ENCODE assay signal across 9 mouse cellular contexts in genomic region chr10:79612192-79613135, GRCm38 (mm10). TPM values are rescaled to one million over a fixed set of nuclear protein-coding genes. Genes with fewer than 3 reads are reported as not detected.
A peak's percentile ranks its signal among the peaks of the same experiment; 100 is the strongest.
DNase-seq lines count a peak whose midpoint lies in the region; ATAC-seq lines count a peak whose summit lies in the region.
"Had no signal": no experiment of that assay in that cellular context is flagged by ENCODE, and none has a peak within 500 bp of the region (broad histone marks: within the 10 kb centered on the region; RNA-seq: fewer than 3 reads in every experiment).

No protein-coding gene starts in this region.

- peak overlapping the region; percentile 74 for H3K4me2 ChIP-seq in midbrain, embryonic 13.5 days (replicated peaks)

- H3K9me3 ChIP-seq in hindbrain, embryonic 10.5 days, result no peaks in the 10 kb centered on the region
- H3K9me3 ChIP-seq in midbrain, embryonic 13.5 days, result no peaks in the 10 kb centered on the region
- H3K9me3 ChIP-seq: liver, embryonic 13.5 days had no signal

- H3K27ac ChIP-seq in hindbrain, embryonic 10.5 days, result peak overlapping the region; percentile 17; the same call in 1 of the 2 replicates
- H3K27ac ChIP-seq in midbrain, embryonic 13.5 days, result no peak overlapping the region
- H3K27ac ChIP-seq: liver, embryonic 13.5 days had no signal

- peak overlapping the region; percentile 53; the same call in 1 of the 2 replicates for H3K9ac ChIP-seq in midbrain, embryonic 13.5 days (replicated peaks)

- no peaks in the 10 kb centered on the region for H3K36me3 ChIP-seq in hindbrain, embryonic 10.5 days
- no peaks in the 10 kb centered on the region for H3K36me3 ChIP-seq in midbrain, embryonic 13.5 days
- H3K36me3 ChIP-seq: liver, embryonic 13.5 days had no signal

- H3K4me1 ChIP-seq in hindbrain, embryonic 10.5 days (replicated peaks), result peaks cover 46% of the 10 kb centered on the region
- H3K4me1 ChIP-seq in midbrain, embryonic 13.5 days (replicated peaks), result peaks cover 31% of the 10 kb centered on the region

- peak overlapping the region; percentile 64 for H3K4me3 ChIP-seq in hindbrain, embryonic 10.5 days
- peak overlapping the region; percentile 50 for H3K4me3 ChIP-seq in midbrain, embryonic 13.5 days (replicated peaks)

- peaks cover 65% of the 10 kb centered on the region for H3K27me3 ChIP-seq in hindbrain, embryonic 10.5 days (ENCODE audit: insufficient read depth, poor library complexity, severe bottlenecking)
- peaks cover 45% of the 10 kb centered on the region for H3K27me3 ChIP-seq in midbrain, embryonic 13.5 days

- WGBS in hindbrain, embryonic 10.5 days, result 12% methylated on average over 51 of the region's 51 CpGs
- WGBS in midbrain, embryonic 13.5 days, result 10% methylated on average over 51 of the region's 51 CpGs

- peak; percentile 33 for DNase-seq in kidney, postnatal 10 days
- DNase-seq in kidney, adult 8-10 months, result no peak
- DNase-seq in embryo, embryonic 11.5 days (ENCODE audit: low read depth, low spot score), result peak; percentile 8
- peak; percentile 64 for DNase-seq in hindbrain, embryonic 10.5 days (ENCODE audit: low spot score)
- no peak for DNase-seq in adrenal gland, adult 8-10 months
- DNase-seq in left cerebral cortex, adult 8-10 months (ENCODE audit: low spot score in 2 of 2), result no peak
- DNase-seq in urinary bladder, postnatal 10 days (ENCODE audit: low spot score), result no peak
- DNase-seq: liver, embryonic 13.5 days had no signal

- ATAC-seq in midbrain, embryonic 13.5 days, result peak; percentile 52

RNA-seq across cellular contexts. Expression of gene C2cd4c, which starts 1.4 kb away (rescaled TPM):
- polyA plus RNA-seq in hindbrain, embryonic 10.5 days (2016; fragmentation: Nextera tagmentation; extraction: Ambion mirVana), result 0.02 and 0.07 TPM in 2 replicates
- 0.24 and 0.28 TPM in 2 replicates for polyA plus RNA-seq in midbrain, embryonic 13.5 days (2015; fragmentation: Nextera tagmentation; extraction: Ambion mirVana)
- total RNA-seq in adrenal gland, adult 8-10 months (2022), result under 1 TPM; 0.12 to 0.31 (median 0.17) TPM
- 10 to 100 TPM; 16.1 to 18.6 (median 17.1) TPM for total RNA-seq in left cerebral cortex, adult 8-10 months (2022)
- polyA plus RNA-seq: liver, embryonic 13.5 days had no signal

RNA-seq across cellular contexts. Expression of gene Shc2, which starts 25.3 kb away (rescaled TPM):
- 20.5 and 22.6 TPM in 2 replicates for polyA plus RNA-seq in hindbrain, embryonic 10.5 days (2016; fragmentation: Nextera tagmentation; extraction: Ambion mirVana)
- 18.4 and 20.5 TPM in 2 replicates for polyA plus RNA-seq in midbrain, embryonic 13.5 days (2015; fragmentation: Nextera tagmentation; extraction: Ambion mirVana)
- total RNA-seq in adrenal gland, adult 8-10 months (2022), result 10 to 100 TPM in 1 of 4 experiments, 1 to 10 TPM in 3; 3.6 to 11.4 (median 6.0) TPM
- total RNA-seq in left cerebral cortex, adult 8-10 months (2022), result 10 to 100 TPM; 40.2 to 48.4 (median 43.4) TPM

RNA-seq across cellular contexts. Expression of gene Theg, which starts 25.3 kb away (rescaled TPM):
- not detected in 2 replicates for polyA plus RNA-seq in hindbrain, embryonic 10.5 days (2016; fragmentation: Nextera tagmentation; extraction: Ambion mirVana)
- not detected in 2 replicates for polyA plus RNA-seq in midbrain, embryonic 13.5 days (2015; fragmentation: Nextera tagmentation; extraction: Ambion mirVana)
- not detected for total RNA-seq in adrenal gland, adult 8-10 months (2022)
- 1 to 10 TPM in 1 of 4 experiments, under 1 TPM in 3; 0.33 to 1.3 (median 0.90) TPM for total RNA-seq in left cerebral cortex, adult 8-10 months (2022)
- polyA plus RNA-seq: liver, embryonic 13.5 days had no signal

RNA-seq across cellular contexts. Expression of gene Odf3l2, which starts 33.1 kb away (rescaled TPM):
- not detected in 2 replicates for polyA plus RNA-seq in hindbrain, embryonic 10.5 days (2016; fragmentation: Nextera tagmentation; extraction: Ambion mirVana)
- 0.27 TPM in 1 of 2 replicates, not detected in the other for polyA plus RNA-seq in midbrain, embryonic 13.5 days (2015; fragmentation: Nextera tagmentation; extraction: Ambion mirVana)
- total RNA-seq in adrenal gland, adult 8-10 months (2022), result not detected
- total RNA-seq in left cerebral cortex, adult 8-10 months (2022), result under 1 TPM; 0.42 to 0.70 (median 0.47) TPM
- polyA plus RNA-seq: liver, embryonic 13.5 days had no signal

RNA-seq across cellular contexts. Expression of gene Madcam1, which starts 51.9 kb away (rescaled TPM):
- polyA plus RNA-seq in hindbrain, embryonic 10.5 days (2016; fragmentation: Nextera tagmentation; extraction: Ambion mirVana), result 1.4 and 1.5 TPM in 2 replicates
- 0.50 and 0.90 TPM in 2 replicates for polyA plus RNA-seq in midbrain, embryonic 13.5 days (2015; fragmentation: Nextera tagmentation; extraction: Ambion mirVana)
- total RNA-seq in adrenal gland, adult 8-10 months (2022), result not detected
- total RNA-seq in left cerebral cortex, adult 8-10 months (2022), result under 1 TPM in 1 of 4 experiments, not detected in 3; 0.35 TPM

Comparison
In these comparisons a context has a peak if more than half of its experiments do, and no peak if none do; other contexts are left out.
1. DNase-seq: peak in kidney, postnatal 10 days (single experiment), embryo, embryonic 11.5 days (single experiment) and hindbrain, embryonic 10.5 days (single experiment); none in kidney, adult 8-10 months (0 of 2), adrenal gland, adult 8-10 months (single experiment), left cerebral cortex, adult 8-10 months (0 of 2) and urinary bladder, postnatal 10 days (single experiment).
2. RNA of gene C2cd4c, which starts 1.4 kb away (total RNA-seq): 16.1 to 18.6 TPM in left cerebral cortex, adult 8-10 months; 0.12 to 0.31 TPM in adrenal gland, adult 8-10 months; every median in the first group is over 10 times any median in the second.